Mouse (Mus musculus) kidney, adult 2 months (tissue): ENCODE data around the gene Npas3. TPM values are rescaled to one million over a fixed set of nuclear protein-coding genes. Genes with fewer than 3 reads are reported as not detected.
"Not testable (repeated sequence)": the region's sequence is repeated elsewhere in the genome, so short reads cannot be mapped to it uniquely, and the experiment has no call there.

Experiments used
- DNase-seq: peaks from one replicate; pipeline ENCODE4 v3.0.0; 2021
- H3K27ac ChIP-seq: fragments of 200-500 bp; 2 replicates; pipeline ENCODE4 v1.5.1; 2012; ENCODE audit warnings: low read depth, low read length, control low read depth, inconsistent platforms; ENCODE audit not compliant: insufficient read depth
- H3K27me3 ChIP-seq: fragments of 200-500 bp; replicated peaks from 2 replicates; pipeline ENCODE4 v1.6.1; 2012; ENCODE audit warnings: mild to moderate bottlenecking, moderate library complexity, low read length, inconsistent platforms; ENCODE audit not compliant: control insufficient read depth, insufficient read depth
- H3K36me3 ChIP-seq: fragments of 200-500 bp; 2 replicates; pipeline ENCODE4 v1.6.1; 2012; ENCODE audit warnings: mild to moderate bottlenecking, moderate library complexity, low read length, inconsistent platforms; ENCODE audit not compliant: control insufficient read depth, insufficient read depth
- H3K4me1 ChIP-seq: fragments of 200-500 bp; 2 replicates; pipeline ENCODE4 v1.6.1; 2011; ENCODE audit warnings: low read length; ENCODE audit not compliant: control insufficient read depth, insufficient read depth
- H3K4me3 ChIP-seq: fragments of 200-500 bp; 2 replicates; pipeline ENCODE4 v1.5.1; 2011; ENCODE audit warnings: mild to moderate bottlenecking, low read depth, low read length, control low read depth; ENCODE audit not compliant: insufficient read depth
- CTCF ChIP-seq: fragments of 200-500 bp; conservative IDR thresholded peaks from 2 replicates; pipeline ENCODE4 v1.5.1; 2011; ENCODE audit warnings: low read depth, mild to moderate bottlenecking, control low read depth, low read length, moderate library complexity, mixed read lengths; ENCODE audit not compliant: insufficient read depth, insufficient read length
- POLR2A ChIP-seq: fragments of 200-500 bp; IDR thresholded peaks from one replicate; pipeline ENCODE4 v1.6.1; 2011; ENCODE audit warnings: low read depth, low read length, control low read depth
- WGBS: fragments of 180-500 bp; shearing (Covaris S2); methylation state at CpG from one replicate; pipeline ENCODE4 v1.1.7; 2018; 5-methylcytosine and 5-hydroxymethylcytosine counted together
- polyA plus RNA-seq: library from polyadenylated mRNA; depleted of rRNA; stranded (reverse); fragments of >200 nt; gene quantifications from 2 replicates; pipeline ENCODE4 v1.2.3, GENCODE M21; 2012

Gene Npas3
- polyA plus RNA-seq, 1 experiment: 0.11 TPM

- H3K27me3 ChIP-seq: peaks cover 15% of the 10 kb centered on the region
- no peak for DNase-seq
- 3% methylated on average over 25 of the region's 25 CpGs for WGBS
Observed at GRCm38 (mm10) chr12:53247491-53248035, 914 bp upstream of the Npas3 start.

DNA sequence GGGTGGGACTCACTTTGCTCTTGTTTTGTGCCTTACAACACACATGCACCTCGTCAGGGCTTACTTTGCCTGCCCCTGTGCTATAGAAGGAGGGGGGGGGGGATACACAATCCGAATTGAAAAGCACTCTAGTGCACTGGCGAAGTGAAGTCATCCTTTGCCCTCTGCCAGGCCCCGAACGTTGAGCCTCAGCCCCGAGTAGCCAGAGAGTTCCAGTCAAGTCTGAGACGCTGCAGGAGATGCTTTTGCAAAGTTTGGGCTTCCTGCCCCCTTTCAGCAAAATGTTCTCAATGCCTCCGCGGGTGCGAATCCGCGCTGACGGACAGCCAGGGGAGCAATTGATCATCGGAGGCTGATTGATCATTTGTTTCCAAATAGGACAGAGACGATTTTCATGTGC is 319 bp downstream of the Npas3 start:
- H3K4me1 ChIP-seq: no peaks in the 10 kb centered on the region
- no peak overlapping the region for H3K4me3 ChIP-seq
- no peak for DNase-seq
- TF ChIP-seq CTCF: no peak
- no peak for TF ChIP-seq POLR2A
- H3K27ac ChIP-seq: no peak overlapping the region
- WGBS: 2% methylated on average over 15 of the region's 15 CpGs
- H3K27me3 ChIP-seq: peaks cover 17% of the 10 kb centered on the region
- no peaks in the 10 kb centered on the region for H3K36me3 ChIP-seq

More at GRCm38 (mm10) chr12:53247491-53248035, 914 bp upstream of the Npas3 start:
- H3K4me1 ChIP-seq: no peaks in the 10 kb centered on the region
- TF ChIP-seq POLR2A (no peak), CTCF (no peak)
- H3K27ac ChIP-seq: no peak overlapping the region
- H3K36me3 ChIP-seq: no peaks in the 10 kb centered on the region
- H3K4me3 ChIP-seq: no peak overlapping the region

DNA sequence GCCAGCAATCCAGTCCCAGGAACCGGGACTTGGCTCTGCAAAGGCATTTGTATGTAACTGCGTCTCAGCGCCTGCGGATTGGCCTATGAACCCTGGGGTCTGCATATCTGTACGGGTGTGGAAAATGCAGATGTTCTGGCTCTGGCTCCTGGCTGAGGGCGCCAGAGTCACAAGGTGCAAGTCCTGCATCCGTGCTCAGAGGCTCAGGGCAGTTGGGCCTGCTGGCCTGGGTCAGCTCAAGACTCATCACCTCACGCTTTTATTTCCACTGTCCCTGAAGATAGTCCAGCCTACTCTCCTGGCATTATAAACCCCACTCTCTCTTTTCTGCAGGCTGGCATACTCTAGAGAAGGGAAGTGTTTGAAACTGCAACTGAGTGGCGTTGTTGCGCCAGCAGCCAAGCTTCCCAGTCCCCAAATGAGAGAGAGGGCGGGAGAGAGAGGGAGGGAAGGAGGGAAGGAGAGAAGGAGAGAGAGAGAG is 3.3 kb downstream of the Npas3 start:
- Histone ChIP-seq H3K27me3 (peaks cover 16% of the 10 kb centered on the region), H3K4me3 (0 out of 2 replicates have a peak overlapping the region, but pooled peaks have one; percentile 47), H3K36me3 (no peaks in the 10 kb centered on the region), H3K4me1 (no peaks in the 10 kb centered on the region), H3K27ac (no peak overlapping the region)
- 5% methylated on average over 10 of the region's 11 CpGs for WGBS
- DNase-seq: peak; percentile 55
- TF ChIP-seq CTCF (no peak), POLR2A (no peak)

GRCm38 (mm10) chr12:53252213-53252571 is 3.7 kb downstream of the Npas3 start:
- Histone ChIP-seq H3K4me3 (peak overlapping the region; percentile 47; the same call in 1 of the 2 replicates), H3K27me3 (peaks cover 14% of the 10 kb centered on the region), H3K36me3 (no peaks in the 10 kb centered on the region), H3K4me1 (no peaks in the 10 kb centered on the region), H3K27ac (no peak overlapping the region)
- WGBS: 8% methylated on average over 19 of the region's 23 CpGs
- TF ChIP-seq POLR2A (no peak), CTCF (no peak)
- DNase-seq: no peak

GRCm38 (mm10) chr12:53252572-53253422 is 4.3 kb downstream of the Npas3 start:
- TF ChIP-seq CTCF (no peak), POLR2A (no peak)
- Histone ChIP-seq H3K36me3 (no peaks in the 10 kb centered on the region), H3K4me1 (no peaks in the 10 kb centered on the region), H3K27me3 (peaks cover 14% of the 10 kb centered on the region), H3K27ac (no peak overlapping the region), H3K4me3 (peak overlapping the region; percentile 47)
- peak; percentile 35 for DNase-seq
- WGBS: 1% methylated on average over 111 of the region's 115 CpGs

- Histone ChIP-seq H3K4me3 (peak overlapping the region; percentile 47), H3K27ac (no peak overlapping the region), H3K36me3 (no peaks in the 10 kb centered on the region), H3K4me1 (no peaks in the 10 kb centered on the region), H3K27me3 (peaks cover 8% of the 10 kb centered on the region; the same call in 1 of the 2 replicates)
- DNase-seq: peak; percentile 19
- WGBS: 5% methylated on average over 30 of the region's 32 CpGs
- TF ChIP-seq CTCF (no peak), POLR2A (no peak)
Observed at GRCm38 (mm10) chr12:53253461-53254159, 5.1 kb downstream of the Npas3 start.

DNA sequence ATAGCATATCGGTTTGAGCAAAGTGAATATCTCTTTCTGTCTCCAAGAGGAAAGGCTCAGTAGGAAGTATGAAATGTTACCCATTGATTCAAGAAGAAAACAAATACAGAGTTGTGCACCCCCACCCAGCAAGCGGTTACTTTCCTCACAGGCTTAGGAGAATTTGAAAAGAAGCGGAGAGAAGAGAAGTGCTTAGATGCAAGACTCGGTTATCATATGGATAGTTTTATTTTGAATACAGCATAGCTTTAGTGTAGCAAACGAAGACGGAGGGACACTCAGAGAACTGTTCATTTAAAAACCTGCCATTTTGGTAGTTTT is 5.6 kb downstream of the Npas3 start:
- WGBS: 55% methylated on average over 6 of the region's 6 CpGs
- no peak overlapping the region for H3K4me3 ChIP-seq
- peaks cover 7% of the 10 kb centered on the region; the same call in 1 of the 2 replicates for H3K27me3 ChIP-seq

DNA sequence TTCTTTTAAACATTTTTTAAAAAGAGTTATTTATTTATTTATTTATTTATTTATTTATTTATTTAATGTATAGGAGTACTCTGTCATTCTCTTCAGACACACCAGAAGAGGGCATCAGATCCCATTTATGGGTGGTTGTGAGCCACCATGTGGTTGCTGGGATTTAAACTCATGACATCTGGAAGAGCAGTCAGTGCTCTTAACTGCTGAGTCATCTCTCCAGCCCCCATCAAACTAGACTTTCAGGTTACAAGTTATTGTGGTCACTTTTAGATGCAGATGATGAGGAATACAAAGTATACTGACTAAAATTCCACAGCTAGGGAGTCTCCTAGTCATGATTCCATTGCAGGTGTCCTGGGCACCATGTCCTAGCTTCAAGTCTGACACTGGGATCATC is 26.0 kb downstream of the Npas3 start:
- H3K27me3 ChIP-seq, H3K27ac ChIP-seq, H3K4me1 ChIP-seq, DNase-seq, H3K4me3 ChIP-seq, H3K36me3 ChIP-seq: not testable (repeated sequence)

More for the DNA sequence above, 5.6 kb downstream of the Npas3 start:
- Histone ChIP-seq H3K27ac (no peak overlapping the region), H3K36me3 (no peaks in the 10 kb centered on the region), H3K4me1 (no peaks in the 10 kb centered on the region)
- TF ChIP-seq POLR2A (no peak), CTCF (no peak)
- no peak for DNase-seq
